Comparison of ENCODE assay signal across 16 mouse cellular contexts in the genomic region with DNA sequence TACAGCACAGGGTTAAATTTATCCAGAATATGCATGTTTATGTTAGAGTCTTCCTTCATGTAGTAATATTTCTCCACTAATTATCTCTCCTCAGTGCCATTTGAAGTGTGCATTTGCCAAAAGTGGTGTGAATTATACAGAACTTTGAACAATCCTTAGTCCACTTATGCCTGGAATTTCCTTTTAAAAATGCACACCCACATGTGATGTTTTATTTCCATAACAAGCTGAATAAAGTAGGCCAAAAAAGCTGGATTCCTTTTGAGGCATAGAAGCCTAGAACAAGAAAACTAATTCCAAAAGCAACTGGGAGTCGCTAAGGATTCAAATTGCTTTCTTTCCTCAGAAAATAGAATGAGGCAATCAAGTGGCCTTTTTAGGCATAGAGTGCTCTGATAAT.
"Had no signal": no experiment of that assay in that cellular context is flagged by ENCODE, and none has a peak within 500 bp of the region (broad histone marks: within the 10 kb centered on the region; RNA-seq: fewer than 3 reads in every experiment).

No protein-coding gene starts in this region.

- H3K9me3 ChIP-seq: lung, embryonic 15.5 days; midbrain, embryonic 12.5 days; midbrain, embryonic 15.5 days; neural tube, embryonic 12.5 days; stomach, embryonic 15.5 days had no signal

- DNase-seq: lung, adult 18-20 months; lung, postnatal 14 days; lung, postnatal 36 days; right cerebral cortex, postnatal 14 days; thymus, adult 18-20 months; thymus, postnatal 14 days; thymus, postnatal 36 days had no signal

- H3K36me3 ChIP-seq: lung, embryonic 15.5 days; midbrain, embryonic 12.5 days; midbrain, embryonic 15.5 days; neural tube, embryonic 12.5 days; stomach, embryonic 15.5 days had no signal

- H3K4me1 ChIP-seq: lung, embryonic 15.5 days; megakaryocyte, embryonic 14.5 days; midbrain, embryonic 12.5 days; midbrain, embryonic 15.5 days; neural tube, embryonic 12.5 days; stomach, embryonic 15.5 days had no signal

- H3K27ac ChIP-seq: lung, embryonic 15.5 days; macrophage; midbrain, embryonic 12.5 days; midbrain, embryonic 15.5 days; neural tube, embryonic 12.5 days; stomach, embryonic 15.5 days; stomach, postnatal 0 days had no signal

- H3K27me3 ChIP-seq: lung, embryonic 15.5 days; megakaryocyte, embryonic 14.5 days; midbrain, embryonic 12.5 days; midbrain, embryonic 15.5 days; neural tube, embryonic 12.5 days; stomach, embryonic 15.5 days had no signal

- H3K4me3 ChIP-seq: lung, embryonic 15.5 days; megakaryocyte, embryonic 14.5 days; midbrain, embryonic 12.5 days; midbrain, embryonic 15.5 days; neural tube, embryonic 12.5 days; stomach, embryonic 15.5 days had no signal

- H3K4me2 ChIP-seq: lung, embryonic 15.5 days; midbrain, embryonic 12.5 days; midbrain, embryonic 15.5 days; neural tube, embryonic 12.5 days; stomach, embryonic 15.5 days had no signal

- H3K9ac ChIP-seq: lung, embryonic 15.5 days; midbrain, embryonic 12.5 days; midbrain, embryonic 15.5 days; neural tube, embryonic 12.5 days; stomach, embryonic 15.5 days had no signal

- ATAC-seq: lung, postnatal 0 days; midbrain, embryonic 15.5 days had no signal
